Mouse (Mus musculus): Measurements from ENCODE around the gene Wdr82.

- TF ChIP-seq CTCF (IDR thresholded peaks at IDR 0.05; ENCODE audit: borderline replicate concordance, insufficient read depth, low read depth, low read length) (no peak), POLR2A (IDR thresholded peaks at IDR 0.05; ENCODE audit: borderline replicate concordance, insufficient read depth, low read length) (no peak)
Measured at GRCm38 (mm10) chr9:106137671-106138216, 33.0 kb upstream of the Wdr82 start.
